Mouse (Mus musculus) myocyte (in vitro differentiated cells): Measurements from ENCODE around the gene Dpy19l1.

Source experiments
- CEBPB ChIP-seq: IDR thresholded peaks from 2 replicates; pipeline ENCODE4 v1.6.1; 2011; ENCODE audit warnings: mild to moderate bottlenecking, moderate library complexity; ENCODE audit not compliant: poor library complexity, insufficient read depth, severe bottlenecking
- E2F4 ChIP-seq: IDR thresholded peaks from one replicate; pipeline ENCODE4 v1.6.1; 2011; ENCODE audit warnings: mild to moderate bottlenecking, control low read depth, moderate library complexity; ENCODE audit not compliant: insufficient read depth
- MAX ChIP-seq: IDR thresholded peaks from one replicate; pipeline ENCODE4 v1.6.1; 2011; ENCODE audit warnings: low read depth, mild to moderate bottlenecking, control low read depth
- MYOD1 ChIP-seq, 3 experiments: IDR thresholded peaks; one replicate each; pipeline ENCODE4 v1.6.1; 2011; ENCODE audit warnings: control low read depth in 2 of 3, low read depth in 2 of 3, mild to moderate bottlenecking in 2 of 3, moderate library complexity in 1 of 3; ENCODE audit not compliant: insufficient read length in 2 of 3, control insufficient read depth in 1 of 3
- MYOG ChIP-seq, 3 experiments: IDR thresholded peaks; one replicate each; pipeline ENCODE4 v1.6.1; 2011; ENCODE audit warnings: control low read depth in 2 of 3, low read depth in 2 of 3, mild to moderate bottlenecking in 2 of 3; ENCODE audit not compliant: insufficient read length in 2 of 3, control insufficient read depth in 1 of 3, insufficient read depth in 1 of 3
- POLR2A ChIP-seq: IDR thresholded peaks from one replicate; pipeline ENCODE4 v1.6.1; 2011; ENCODE audit warnings: low read depth, mild to moderate bottlenecking, control low read depth, moderate library complexity; ENCODE audit not compliant: insufficient read length
- POLR2AphosphoS2 ChIP-seq: IDR thresholded peaks from one replicate; pipeline ENCODE4 v1.6.1; 2011; ENCODE audit warnings: low read depth, control low read depth; ENCODE audit not compliant: insufficient read length
- TCF12 ChIP-seq: IDR thresholded peaks from one replicate; pipeline ENCODE4 v1.6.1; 2011; ENCODE audit warnings: mild to moderate bottlenecking, control low read depth; ENCODE audit not compliant: poor library complexity, insufficient read depth, severe bottlenecking
- TCF3 ChIP-seq: IDR thresholded peaks from one replicate; pipeline ENCODE4 v1.6.1; 2011; ENCODE audit warnings: low read depth, control low read depth; ENCODE audit not compliant: insufficient read length
- USF1 ChIP-seq: IDR thresholded peaks from one replicate; pipeline ENCODE4 v1.6.1; 2011; ENCODE audit warnings: low read depth, mild to moderate bottlenecking, control low read depth, moderate library complexity

DNA sequence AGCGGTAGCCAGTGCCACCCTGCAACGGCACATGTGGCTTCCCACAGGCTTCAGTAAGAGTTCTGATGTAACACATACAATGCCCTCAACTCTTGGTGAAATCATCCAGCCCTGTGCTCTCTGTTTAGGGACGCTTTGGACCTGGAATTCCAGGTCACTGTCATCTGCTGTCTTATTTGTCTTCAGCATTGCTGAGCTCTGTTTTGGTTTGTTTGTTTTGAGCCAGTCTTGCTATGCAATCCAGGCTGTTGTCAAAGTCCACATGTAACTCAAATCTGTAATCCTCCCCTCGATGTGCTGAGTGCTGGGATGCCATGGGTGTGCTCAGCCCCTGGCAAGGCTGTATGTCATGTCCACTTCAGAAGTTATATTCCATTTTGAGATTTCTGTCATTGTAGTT lies 82.8 kb downstream of the Dpy19l1 start:
- no peak for TF ChIP-seq POLR2A
- no peak for TF ChIP-seq MYOD1 (IDR thresholded peaks at IDR 0.05; ENCODE audit: control insufficient read depth in 1 of 3, insufficient read length in 2 of 3, low read depth in 2 of 3)
- TF ChIP-seq POLR2AphosphoS2, result no peak
- no peak for TF ChIP-seq USF1
- no peak for TF ChIP-seq TCF12
- TF ChIP-seq MYOG (IDR thresholded peaks at IDR 0.05; ENCODE audit: control insufficient read depth in 1 of 3, insufficient read depth in 1 of 3, insufficient read length in 2 of 3, low read depth in 2 of 3), result no peak
- TF ChIP-seq CEBPB, result no peak
- no peak for TF ChIP-seq MAX
- TF ChIP-seq E2F4, result no peak
- TF ChIP-seq TCF3, result no peak
